Mouse (Mus musculus) embryonic facial prominence, embryonic 14.5 days (tissue): Measurements from ENCODE around the gene Uqcr11. TPM values are rescaled to one million over a fixed set of nuclear protein-coding genes. Genes with fewer than 3 reads are reported as not detected.

Experiments used
- ATAC-seq: fragments of 200-750 bp; cut with Nextera tagmentation; 2 replicates; pipeline ENCODE4 v1.8.0; 2017; ENCODE audit warnings: low read depth, moderate number of reproducible peaks, moderate TSS enrichment
- DNase-seq: peaks from one replicate; pipeline ENCODE4 v3.0.0-alpha.2; 2015; ENCODE audit warnings: low spot score
- H3K27ac ChIP-seq: fragments of 300-500 bp; sonication (generic); replicated peaks from 2 replicates; pipeline ENCODE4 v1.5.1; 2014; ENCODE audit warnings: low read depth, mild to moderate bottlenecking, low read length, moderate library complexity
- H3K27me3 ChIP-seq: fragments of 300-500 bp; sonication (generic); replicated peaks from 2 replicates; pipeline ENCODE4 v1.6.1; 2014; ENCODE audit warnings: low read length; ENCODE audit not compliant: control insufficient read depth, insufficient read depth
- H3K36me3 ChIP-seq: fragments of 300-500 bp; sonication (generic); 2 replicates; pipeline ENCODE4 v1.6.1; 2014; ENCODE audit warnings: low read length, mixed read lengths; ENCODE audit not compliant: control insufficient read depth, insufficient read depth
- H3K4me1 ChIP-seq: fragments of 300-500 bp; sonication (generic); 2 replicates; pipeline ENCODE4 v1.6.1; 2014; ENCODE audit warnings: antibody characterized with exemption, low read length; ENCODE audit not compliant: control insufficient read depth, insufficient read depth
- H3K4me2 ChIP-seq: fragments of 300-500 bp; sonication (generic); 2 replicates; pipeline ENCODE4 v1.6.1; 2014; ENCODE audit warnings: low read depth, mild to moderate bottlenecking, low read length, moderate library complexity, mixed read lengths
- H3K4me3 ChIP-seq: fragments of 300-500 bp; sonication (generic); 2 replicates; pipeline ENCODE4 v1.5.1; 2014; ENCODE audit warnings: low read depth, mild to moderate bottlenecking, low read length
- H3K9ac ChIP-seq: fragments of 300-500 bp; sonication (generic); 2 replicates; pipeline ENCODE4 v1.6.1; 2014; ENCODE audit warnings: low read depth, mild to moderate bottlenecking, low read length, moderate library complexity, mixed read lengths
- H3K9me3 ChIP-seq: fragments of 300-500 bp; sonication (generic); 2 replicates; pipeline ENCODE4 v1.6.1; 2016; ENCODE audit warnings: low read length; ENCODE audit not compliant: control insufficient read depth
- WGBS: fragments of 180-500 bp; shearing (Covaris S2); extraction: QIAGEN DNeasy Blood & Tissue Kit; methylation state at CpG from one replicate; pipeline ENCODE4 v1.1.7; 2014; 5-methylcytosine and 5-hydroxymethylcytosine counted together
- polyA plus RNA-seq: library from polyadenylated mRNA; unstranded; fragments of >200 nt; fragmentation: Nextera tagmentation; extraction: Ambion mirVana; gene quantifications from 2 replicates; pipeline ENCODE4 v1.2.1, GENCODE M21; 2014

The Uqcr11 gene
- polyA plus RNA-seq, 1 experiment from 2014 or later, result 879 TPM

DNA sequence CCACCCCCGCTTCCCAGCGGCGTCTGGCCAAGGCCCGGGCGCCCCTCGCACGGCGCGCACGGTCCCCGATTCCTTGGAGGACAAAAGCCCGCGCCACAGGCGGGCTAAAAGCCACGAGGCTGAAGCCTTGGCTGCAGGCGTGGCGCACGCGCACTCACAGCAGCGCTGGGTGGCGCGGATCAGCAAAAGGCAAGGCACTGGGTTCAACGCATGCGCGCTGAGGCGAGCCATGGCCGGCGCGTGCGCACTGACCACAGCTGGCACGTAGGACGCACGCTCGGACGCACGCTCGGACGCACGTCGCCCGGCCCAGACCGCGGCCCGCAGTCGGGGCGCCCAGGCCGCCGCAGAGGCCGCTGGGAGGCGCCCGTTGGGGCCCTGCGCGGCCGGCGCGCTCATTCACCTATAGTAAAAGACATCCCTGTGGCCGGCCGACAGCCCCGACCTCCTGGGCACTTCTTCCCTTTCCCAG, 7.9 kb downstream of the Uqcr11 start:
- peaks cover 62% of the 10 kb centered on the region for H3K36me3 ChIP-seq
- peak overlapping the region; percentile 76 for H3K4me3 ChIP-seq
- H3K27me3 ChIP-seq, result no peaks in the 10 kb centered on the region
- no peaks in the 10 kb centered on the region for H3K9me3 ChIP-seq
- H3K9ac ChIP-seq, result peak overlapping the region; percentile 96
- H3K27ac ChIP-seq, result peak overlapping the region; percentile 99
- DNase-seq, result peak; percentile 99
- peaks cover 19% of the 10 kb centered on the region for H3K4me1 ChIP-seq
- WGBS, result 0% methylated on average over 27 of the region's 59 CpGs
- peak overlapping the region; percentile 94 for H3K4me2 ChIP-seq
- peak; percentile 83 for ATAC-seq

DNA sequence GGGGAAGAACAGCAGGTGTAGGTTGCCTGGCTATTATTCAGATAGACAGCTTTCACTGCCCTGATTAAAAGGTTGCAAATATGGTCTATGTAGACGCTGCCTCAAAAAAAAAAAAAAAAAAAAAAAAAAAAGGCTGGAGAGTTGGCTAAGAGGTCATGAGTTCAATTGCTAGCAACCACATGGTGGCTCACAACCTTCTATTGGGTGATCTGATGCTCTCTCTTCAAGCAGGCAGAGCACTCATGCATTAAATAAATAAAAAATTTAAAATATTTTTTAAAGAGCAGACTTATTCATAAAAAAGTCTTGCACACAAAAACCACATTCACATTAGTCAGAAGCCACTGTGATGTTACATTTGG, 8.5 kb downstream of the Uqcr11 start:
- Histone ChIP-seq H3K4me3 (peak overlapping the region; percentile 76), H3K4me1 (peaks cover 19% of the 10 kb centered on the region), H3K9me3 (no peaks in the 10 kb centered on the region), H3K36me3 (peaks cover 62% of the 10 kb centered on the region), H3K27ac (peak overlapping the region; percentile 99), H3K27me3 (no peaks in the 10 kb centered on the region), H3K9ac (peak overlapping the region; percentile 96), H3K4me2 (peak overlapping the region; percentile 94)
- DNase-seq (no peak), ATAC-seq (no peak)
- WGBS, result 0% methylated on average over 1 of the region's 1 CpGs

DNA sequence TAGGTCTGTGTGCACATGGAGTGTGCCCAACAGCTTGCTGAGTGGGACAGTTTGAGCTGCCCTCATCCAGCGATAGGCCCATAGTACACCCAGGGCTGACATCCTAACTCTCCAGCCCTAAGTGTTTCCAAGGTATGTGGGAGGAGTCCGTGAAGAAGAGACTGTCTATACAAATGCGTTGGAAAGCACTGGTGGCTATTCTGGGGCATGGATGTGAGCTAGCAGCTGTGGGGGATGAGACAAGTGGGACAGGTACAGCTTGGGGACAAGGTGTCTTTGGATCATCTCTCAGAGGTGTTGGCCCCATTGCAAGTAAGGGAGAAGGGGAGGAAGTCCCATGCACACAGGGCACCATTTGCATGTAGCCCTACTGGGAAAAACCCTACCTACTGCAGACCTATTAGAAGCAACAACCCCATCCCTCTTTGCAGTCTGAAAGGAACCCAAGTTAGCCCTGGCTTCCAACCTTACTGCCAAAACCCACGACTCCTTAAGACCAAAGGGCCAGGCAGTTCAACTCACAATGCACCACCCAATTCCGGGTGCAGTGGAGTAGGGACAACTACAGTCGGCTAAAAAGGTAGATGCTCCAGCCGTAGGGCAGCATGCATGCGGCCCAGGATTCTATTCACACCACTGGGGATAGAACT, 9.0 kb downstream of the Uqcr11 start:
- WGBS, result 48% methylated on average over 8 of the region's 8 CpGs
- ATAC-seq (no peak), DNase-seq (no peak)

GRCm38 (mm10) chr10:80396822-80397523, 9.7 kb downstream of the Uqcr11 start:
- H3K27ac ChIP-seq, result no peak overlapping the region
- WGBS, result 88% methylated on average over 11 of the region's 11 CpGs

More for the DNA sequence above, 9.0 kb downstream of the Uqcr11 start:
- peak overlapping the region; percentile 99; the same call in 1 of the 2 replicates for H3K27ac ChIP-seq
- H3K4me1 ChIP-seq, result peaks cover 19% of the 10 kb centered on the region
- H3K4me3 ChIP-seq, result peak overlapping the region; percentile 76
- peak overlapping the region; percentile 96 for H3K9ac ChIP-seq
- peaks cover 62% of the 10 kb centered on the region for H3K36me3 ChIP-seq
- H3K4me2 ChIP-seq, result peak overlapping the region; percentile 94
- no peaks in the 10 kb centered on the region for H3K27me3 ChIP-seq
- no peaks in the 10 kb centered on the region for H3K9me3 ChIP-seq

GRCm38 (mm10) chr10:80395025-80395627, 11.5 kb downstream of the Uqcr11 start:
- Histone ChIP-seq H3K4me3 (no peak overlapping the region), H3K27me3 (no peaks in the 10 kb centered on the region), H3K4me1 (peaks cover 16% of the 10 kb centered on the region), H3K36me3 (peaks cover 69% of the 10 kb centered on the region), H3K9ac (no peak overlapping the region), H3K4me2 (no peak overlapping the region), H3K27ac (no peak overlapping the region), H3K9me3 (no peaks in the 10 kb centered on the region)
- DNase-seq, result no peak
- ATAC-seq, result no peak
- WGBS, result 95% methylated on average over 35 of the region's 35 CpGs

More at GRCm38 (mm10) chr10:80396822-80397523, 9.7 kb downstream of the Uqcr11 start:
- Histone ChIP-seq H3K4me1 (peaks cover 19% of the 10 kb centered on the region), H3K9ac (peak overlapping the region; percentile 96), H3K4me3 (peak overlapping the region; percentile 76; the same call in 1 of the 2 replicates), H3K9me3 (no peaks in the 10 kb centered on the region), H3K36me3 (peaks cover 64% of the 10 kb centered on the region), H3K27me3 (no peaks in the 10 kb centered on the region), H3K4me2 (peak overlapping the region; percentile 94)
- ATAC-seq, result no peak
- no peak for DNase-seq

- Histone ChIP-seq H3K4me1 (peaks cover 17% of the 10 kb centered on the region), H3K27ac (no peak overlapping the region), H3K9ac (no peak overlapping the region), H3K4me3 (no peak overlapping the region), H3K9me3 (no peaks in the 10 kb centered on the region), H3K27me3 (no peaks in the 10 kb centered on the region), H3K4me2 (no peak overlapping the region), H3K36me3 (peaks cover 69% of the 10 kb centered on the region)
- WGBS, result 93% methylated on average over 5 of the region's 5 CpGs
- ATAC-seq (no peak), DNase-seq (no peak)
Observed at GRCm38 (mm10) chr10:80392687-80393086, 13.9 kb downstream of the Uqcr11 start.

- no peak for DNase-seq
- H3K27ac ChIP-seq, result no peak overlapping the region
- H3K4me3 ChIP-seq, result no peak overlapping the region
- 85% methylated on average over 9 of the region's 9 CpGs for WGBS
- H3K36me3 ChIP-seq, result peaks cover 51% of the 10 kb centered on the region
- H3K9ac ChIP-seq, result no peak overlapping the region
- ATAC-seq, result no peak
- H3K4me1 ChIP-seq, result peaks cover 7% of the 10 kb centered on the region; the same call in 1 of the 2 replicates
- no peaks in the 10 kb centered on the region for H3K27me3 ChIP-seq
- no peaks in the 10 kb centered on the region for H3K9me3 ChIP-seq
- no peak overlapping the region for H3K4me2 ChIP-seq
Observed at GRCm38 (mm10) chr10:80390697-80391096, 15.9 kb downstream of the Uqcr11 start.

- 76% methylated on average over 4 of the region's 4 CpGs for WGBS
- no peaks in the 10 kb centered on the region for H3K27me3 ChIP-seq
- H3K4me1 ChIP-seq, result peaks cover 17% of the 10 kb centered on the region
- no peak overlapping the region for H3K4me3 ChIP-seq
- no peak overlapping the region for H3K27ac ChIP-seq
- peaks cover 42% of the 10 kb centered on the region for H3K36me3 ChIP-seq
- H3K9me3 ChIP-seq, result no peaks in the 10 kb centered on the region
- ATAC-seq (no peak), DNase-seq (no peak)
- no peak overlapping the region for H3K9ac ChIP-seq
- no peak overlapping the region for H3K4me2 ChIP-seq
Observed at GRCm38 (mm10) chr10:80389185-80389708, 17.4 kb downstream of the Uqcr11 start.
